ENCODE assay signal across 27 mouse cellular contexts in the genomic region with DNA sequence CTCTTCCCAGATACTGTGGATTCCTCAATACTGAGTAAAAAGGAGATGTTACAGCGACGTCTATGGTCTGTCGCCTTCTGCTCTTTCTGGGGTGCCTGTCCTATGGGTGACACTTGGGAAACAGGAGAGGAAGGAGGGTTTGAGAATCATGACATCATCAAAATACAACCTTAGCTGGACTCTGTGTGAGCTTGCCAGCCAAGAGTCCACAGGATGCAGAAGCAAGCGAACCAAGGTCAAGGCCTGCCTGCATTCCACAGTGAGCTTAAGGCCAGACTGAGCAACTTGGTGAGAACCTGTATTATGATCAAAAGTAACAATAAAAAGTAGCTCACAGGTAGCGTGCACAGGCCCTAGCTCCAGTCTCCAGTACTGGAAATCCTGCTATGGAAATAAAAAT.
DNase-seq lines count a peak whose midpoint lies in the region; ATAC-seq and TF ChIP-seq lines count a peak whose summit lies in the region.
"Had no signal": no experiment of that assay in that cellular context is flagged by ENCODE, and none has a peak within 500 bp of the region (broad histone marks: within the 10 kb centered on the region; RNA-seq: fewer than 3 reads in every experiment).

No protein-coding gene starts in this region.

- no peak overlapping the region for H3K4me2 ChIP-seq in midbrain, postnatal 0 days (ENCODE audit: low read depth, low read length, poor library complexity, severe bottlenecking)
- H3K4me2 ChIP-seq: forebrain, embryonic 13.5 days; heart, embryonic 13.5 days; hindbrain, embryonic 14.5 days had no signal

- H3K9me3 ChIP-seq in midbrain, postnatal 0 days (ENCODE audit: low read length): no peaks in the 10 kb centered on the region
- H3K9me3 ChIP-seq: forebrain, embryonic 10.5 days; forebrain, embryonic 13.5 days; G1E; heart, embryonic 10.5 days; heart, embryonic 13.5 days had no signal

- no peaks in the 10 kb centered on the region for H3K36me3 ChIP-seq in midbrain, postnatal 0 days (ENCODE audit: insufficient read depth, low read length)
- H3K36me3 ChIP-seq: G1E; heart, embryonic 10.5 days; heart, embryonic 13.5 days had no signal

- TF ChIP-seq CTCF in midbrain, postnatal 0 days (IDR thresholded peaks at IDR 0.05): no peak

- no peak overlapping the region for H3K4me3 ChIP-seq in midbrain, postnatal 0 days (ENCODE audit: low read depth, low read length)
- H3K4me3 ChIP-seq: forebrain, embryonic 10.5 days; forebrain, embryonic 13.5 days; heart, adult 2 months; heart, embryonic 10.5 days; heart, embryonic 13.5 days had no signal

- 96% methylated on average over 5 of the region's 5 CpGs for WGBS in midbrain, postnatal 0 days

- no peaks in the 10 kb centered on the region for H3K4me1 ChIP-seq in midbrain, postnatal 0 days (ENCODE audit: insufficient read depth, low read length)

- H3K9ac ChIP-seq in midbrain, postnatal 0 days (replicated peaks; ENCODE audit: low read length, poor library complexity, severe bottlenecking): no peak overlapping the region
- H3K9ac ChIP-seq: forebrain, embryonic 13.5 days; heart, embryonic 13.5 days; hindbrain, embryonic 14.5 days had no signal

- no peaks in the 10 kb centered on the region for H3K27me3 ChIP-seq in midbrain, postnatal 0 days (ENCODE audit: insufficient read depth, low read length)
- H3K27me3 ChIP-seq: CH12.LX; forebrain, embryonic 13.5 days; heart, embryonic 13.5 days; Patski had no signal

- ATAC-seq in midbrain, postnatal 0 days (ENCODE audit: low FRiP score): no peak
- ATAC-seq: forebrain, embryonic 13.5 days; forebrain, embryonic 16.5 days; hindbrain, postnatal 0 days; inflammation-experienced regulatory T-cells, adult 6 months; intestine, embryonic 16.5 days; Patski had no signal

- peak; percentile 69 to 80 for DNase-seq in adrenal gland, adult (ENCODE audit: inconsistent age in 2 of 2, low spot score in 1 of 2)
- DNase-seq in adrenal gland, postnatal 4 days (ENCODE audit: low spot score in 2 of 2): no peak
- peak; percentile 8 for DNase-seq in 416B (ENCODE audit: low read depth)
- peak; percentile 59 for DNase-seq in adrenal gland, postnatal 14 days
- DNase-seq in midbrain, postnatal 0 days (ENCODE audit: low spot score): no peak
- DNase-seq in lung, postnatal 36 days: no peak
- DNase-seq: B cell, adult 2 months; cerebellum, adult 18-20 months; cerebellum, adult 9-10 months; cerebellum, postnatal 14 days; gastrocnemius, postnatal 10 days; gastrocnemius, postnatal 36 days; heart, adult 2 months; heart, postnatal 14 days; heart, postnatal 4 days had no signal

- H3K27ac ChIP-seq in midbrain, postnatal 0 days (ENCODE audit: low read depth, low read length): no peak overlapping the region
- H3K27ac ChIP-seq: forebrain, embryonic 10.5 days; forebrain, embryonic 13.5 days; heart, adult 2 months; heart, embryonic 10.5 days; heart, embryonic 13.5 days; hindbrain, embryonic 14.5 days; hindbrain, postnatal 0 days had no signal

Comparison
In these comparisons a context has a peak if more than half of its experiments do, and no peak if none do; other contexts are left out.
1. DNase-seq: peak in adrenal gland, adult (2 of 2), 416B (single experiment) and adrenal gland, postnatal 14 days (single experiment); none in adrenal gland, postnatal 4 days (0 of 2), midbrain, postnatal 0 days (single experiment) and lung, postnatal 36 days (single experiment).